Mouse (Mus musculus) midbrain, embryonic 16.5 days (tissue): ENCODE measurements around the gene Znfx1. TPM values are rescaled to one million over a fixed set of nuclear protein-coding genes. Genes with fewer than 3 reads are reported as not detected.

Experiments used
- ATAC-seq: fragments of 200-750 bp; cut with Nextera tagmentation; 2 replicates; pipeline ENCODE4 v1.8.0; 2017; ENCODE audit warnings: moderate TSS enrichment
- H3K27ac ChIP-seq: fragments of 300-500 bp; sonication (generic); 2 replicates; pipeline ENCODE4 v1.5.1; 2014; ENCODE audit warnings: mild to moderate bottlenecking, low read length, mixed read lengths
- H3K27me3 ChIP-seq: fragments of 300-500 bp; sonication (generic); 2 replicates; pipeline ENCODE4 v1.6.1; 2014; ENCODE audit warnings: low read depth, low read length, mixed read lengths; ENCODE audit not compliant: control insufficient read depth, insufficient read depth
- H3K36me3 ChIP-seq: fragments of 300-500 bp; sonication (generic); 2 replicates; pipeline ENCODE4 v1.6.1; 2014; ENCODE audit warnings: mild to moderate bottlenecking, low read length, moderate library complexity, mixed read lengths; ENCODE audit not compliant: control insufficient read depth, insufficient read depth
- H3K4me1 ChIP-seq: fragments of 300-500 bp; sonication (generic); 2 replicates; pipeline ENCODE4 v1.6.1; 2014; ENCODE audit warnings: mild to moderate bottlenecking, low read length, mixed read lengths; ENCODE audit not compliant: control insufficient read depth, insufficient read depth
- H3K4me2 ChIP-seq: fragments of 300-500 bp; sonication (generic); 2 replicates; pipeline ENCODE4 v1.6.1; 2014; ENCODE audit warnings: mild to moderate bottlenecking, low read length, mixed read lengths
- H3K4me3 ChIP-seq: fragments of 300-500 bp; sonication (generic); 2 replicates; pipeline ENCODE4 v1.5.1; 2014; ENCODE audit warnings: low read depth, mild to moderate bottlenecking, low read length, moderate library complexity, mixed read lengths
- H3K9ac ChIP-seq: fragments of 300-500 bp; sonication (generic); 2 replicates; pipeline ENCODE4 v1.6.1; 2014; ENCODE audit warnings: low read depth, low read length, mixed read lengths
- H3K9me3 ChIP-seq: fragments of 300-500 bp; sonication (generic); replicated peaks from 2 replicates; pipeline ENCODE4 v1.6.1; 2014; ENCODE audit warnings: mild to moderate bottlenecking, low read length, mixed read lengths; ENCODE audit not compliant: control insufficient read depth, poor library complexity, severe bottlenecking
- WGBS: fragments of 180-500 bp; shearing (Covaris S2); extraction: QIAGEN DNeasy Blood & Tissue Kit; methylation state at CpG from one replicate; pipeline ENCODE4 v1.1.7; 2014; 5-methylcytosine and 5-hydroxymethylcytosine counted together
- polyA plus RNA-seq: library from polyadenylated mRNA; unstranded; fragments of >200 nt; fragmentation: Nextera tagmentation; extraction: Ambion mirVana; gene quantifications from 2 replicates; pipeline ENCODE4 v1.2.1, GENCODE M21; 2015

Znfx1 gene
- polyA plus RNA-seq, 1 experiment from 2014 or later, result 6.2 TPM

- 0 out of 2 replicates have a peak, but pooled peaks cover under 1% of the 10 kb centered on the region for H3K4me1 ChIP-seq
- H3K36me3 ChIP-seq, result no peaks in the 10 kb centered on the region
- H3K9me3 ChIP-seq, result no peaks in the 10 kb centered on the region
- no peak overlapping the region for H3K4me2 ChIP-seq
- no peak overlapping the region for H3K9ac ChIP-seq
- no peak for ATAC-seq
- H3K27ac ChIP-seq, result no peak overlapping the region
- H3K4me3 ChIP-seq, result no peak overlapping the region
- WGBS, result 90% methylated on average over 5 of the region's 5 CpGs
- H3K27me3 ChIP-seq, result no peaks in the 10 kb centered on the region
Observed at GRCm38 (mm10) chr2:167086836-167087235, 24.0 kb upstream of the Znfx1 start.

DNA sequence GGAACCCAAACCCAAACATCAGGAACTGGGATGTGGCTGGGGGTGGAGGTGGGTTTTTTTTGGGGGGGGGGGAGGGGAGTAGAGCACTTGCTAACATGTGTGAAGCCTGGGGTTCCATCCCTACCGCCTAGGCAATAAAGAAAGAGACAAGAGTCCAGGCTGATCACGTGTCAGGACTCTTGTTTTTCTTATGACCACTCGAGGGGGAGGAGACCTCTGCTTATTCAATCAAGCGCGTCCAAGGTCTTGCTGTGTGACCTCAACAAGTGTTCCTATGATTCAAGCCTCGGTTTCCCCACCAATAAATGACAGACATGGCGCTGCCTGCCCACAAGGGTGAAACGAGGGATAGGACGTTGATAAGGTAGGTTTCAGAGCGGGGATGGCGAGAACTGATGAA is 23.3 kb upstream of the Znfx1 start:
- Histone ChIP-seq H3K4me1 (0 out of 2 replicates have a peak, but pooled peaks cover 5% of the 10 kb centered on the region), H3K9ac (no peak overlapping the region), H3K27me3 (no peaks in the 10 kb centered on the region), H3K4me2 (no peak overlapping the region), H3K36me3 (no peaks in the 10 kb centered on the region), H3K9me3 (no peaks in the 10 kb centered on the region), H3K4me3 (no peak overlapping the region), H3K27ac (no peak overlapping the region)
- no peak for ATAC-seq
- 75% methylated on average over 11 of the region's 11 CpGs for WGBS

GRCm38 (mm10) chr2:167081639-167082038 is 18.8 kb upstream of the Znfx1 start:
- H3K9me3 ChIP-seq, result no peaks in the 10 kb centered on the region
- ATAC-seq, result peak; percentile 76
- H3K36me3 ChIP-seq, result no peaks in the 10 kb centered on the region
- H3K4me1 ChIP-seq, result peaks cover 12% of the 10 kb centered on the region; the same call in 1 of the 2 replicates
- no peak overlapping the region for H3K9ac ChIP-seq
- 30% methylated on average over 4 of the region's 4 CpGs for WGBS
- H3K4me2 ChIP-seq, result no peak overlapping the region
- H3K27ac ChIP-seq, result no peak overlapping the region
- H3K27me3 ChIP-seq, result no peaks in the 10 kb centered on the region
- no peak overlapping the region for H3K4me3 ChIP-seq

- H3K36me3 ChIP-seq, result no peaks in the 10 kb centered on the region
- no peaks in the 10 kb centered on the region for H3K27me3 ChIP-seq
- H3K9ac ChIP-seq, result no peak overlapping the region
- H3K4me3 ChIP-seq, result no peak overlapping the region
- H3K9me3 ChIP-seq, result no peaks in the 10 kb centered on the region
- H3K4me2 ChIP-seq, result no peak overlapping the region
- 56% methylated on average over 6 of the region's 6 CpGs for WGBS
- ATAC-seq, result no peak
- no peak overlapping the region for H3K27ac ChIP-seq
- peaks cover 12% of the 10 kb centered on the region; the same call in 1 of the 2 replicates for H3K4me1 ChIP-seq
Observed at GRCm38 (mm10) chr2:167081135-167081534, 18.3 kb upstream of the Znfx1 start.

GRCm38 (mm10) chr2:167080387-167080786 is 17.6 kb upstream of the Znfx1 start:
- ATAC-seq, result no peak
- no peaks in the 10 kb centered on the region for H3K9me3 ChIP-seq
- 87% methylated on average over 3 of the region's 3 CpGs for WGBS
- H3K36me3 ChIP-seq, result no peaks in the 10 kb centered on the region
- no peak overlapping the region for H3K27ac ChIP-seq
- H3K27me3 ChIP-seq, result no peaks in the 10 kb centered on the region
- H3K4me1 ChIP-seq, result peaks cover 12% of the 10 kb centered on the region; the same call in 1 of the 2 replicates
- H3K4me2 ChIP-seq, result no peak overlapping the region
- no peak overlapping the region for H3K4me3 ChIP-seq
- H3K9ac ChIP-seq, result no peak overlapping the region

DNA sequence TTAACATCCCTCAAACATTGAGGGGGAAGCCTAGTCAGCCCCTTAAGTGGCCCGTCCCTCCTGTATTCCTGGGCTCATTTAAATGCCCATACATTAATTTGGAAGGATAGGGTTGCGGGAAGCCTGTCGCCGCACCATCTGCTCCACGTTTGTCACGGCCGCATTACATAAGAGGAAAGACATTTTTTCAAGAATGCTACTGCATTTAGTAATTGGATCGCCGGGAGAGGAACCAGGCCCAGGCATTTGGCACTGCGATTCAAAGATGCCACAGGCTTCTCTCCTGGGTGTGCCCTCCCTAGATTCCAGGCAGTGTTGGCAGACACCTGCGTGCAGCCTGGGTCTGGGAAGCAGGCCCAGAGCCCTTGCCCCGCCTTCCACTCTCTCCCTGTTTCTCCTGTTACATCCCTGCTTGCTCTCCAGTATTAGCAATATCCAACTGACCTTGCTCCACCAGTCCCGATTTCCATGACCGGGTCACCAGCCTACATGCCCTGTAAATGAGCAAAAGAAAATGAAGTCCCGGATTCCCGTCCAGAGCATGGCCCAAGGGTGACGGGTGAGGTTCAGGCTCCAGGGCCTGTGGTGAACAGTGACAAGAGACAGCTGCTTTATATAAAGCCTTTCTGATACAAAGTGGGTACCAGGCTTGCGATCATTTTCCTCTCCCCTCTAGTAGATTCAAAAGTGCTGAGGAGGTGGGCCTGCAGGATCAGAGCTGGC is 16.9 kb upstream of the Znfx1 start:
- Histone ChIP-seq H3K27me3 (no peaks in the 10 kb centered on the region), H3K9me3 (no peaks in the 10 kb centered on the region), H3K36me3 (no peaks in the 10 kb centered on the region), H3K4me3 (no peak overlapping the region), H3K27ac (peak overlapping the region; percentile 21; the same call in 1 of the 2 replicates), H3K4me2 (no peak overlapping the region), H3K9ac (peak overlapping the region; percentile 18; the same call in 1 of the 2 replicates), H3K4me1 (peaks cover 12% of the 10 kb centered on the region; the same call in 1 of the 2 replicates)
- WGBS, result 35% methylated on average over 18 of the region's 18 CpGs
- ATAC-seq, result no peak

DNA sequence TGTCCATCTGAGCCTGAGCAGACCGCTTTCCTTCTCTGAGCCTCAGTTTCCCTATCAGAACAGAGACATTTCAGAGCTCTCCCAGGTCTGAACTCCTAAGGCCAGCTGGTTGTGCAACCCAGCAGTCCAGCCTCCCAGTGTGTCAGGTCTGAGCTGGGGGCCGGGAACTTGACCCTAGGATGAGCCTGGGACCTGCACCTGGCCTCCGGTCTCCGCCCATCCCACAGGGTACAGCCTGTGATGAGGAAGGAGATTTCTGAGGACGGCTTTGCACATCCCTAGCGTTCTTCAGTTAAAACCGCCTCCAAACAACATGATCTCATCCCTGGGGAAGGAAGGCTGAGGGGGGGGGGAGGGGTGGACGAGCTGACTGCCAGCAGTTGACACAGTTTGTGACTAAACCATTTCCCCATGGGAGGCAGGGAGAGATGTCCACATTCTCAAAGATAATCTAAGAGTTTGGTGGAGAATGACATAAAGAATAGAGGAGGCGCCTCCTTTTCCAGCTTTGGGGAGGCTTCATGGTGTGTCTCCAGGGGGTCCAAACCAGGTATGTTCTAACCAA is 16.2 kb upstream of the Znfx1 start:
- Histone ChIP-seq H3K36me3 (no peaks in the 10 kb centered on the region), H3K27ac (no peak overlapping the region), H3K4me2 (no peak overlapping the region), H3K4me3 (no peak overlapping the region), H3K9me3 (no peaks in the 10 kb centered on the region), H3K4me1 (peaks cover 12% of the 10 kb centered on the region; the same call in 1 of the 2 replicates), H3K27me3 (no peaks in the 10 kb centered on the region), H3K9ac (no peak overlapping the region)
- no peak for ATAC-seq
- WGBS, result 46% methylated on average over 9 of the region's 9 CpGs

DNA sequence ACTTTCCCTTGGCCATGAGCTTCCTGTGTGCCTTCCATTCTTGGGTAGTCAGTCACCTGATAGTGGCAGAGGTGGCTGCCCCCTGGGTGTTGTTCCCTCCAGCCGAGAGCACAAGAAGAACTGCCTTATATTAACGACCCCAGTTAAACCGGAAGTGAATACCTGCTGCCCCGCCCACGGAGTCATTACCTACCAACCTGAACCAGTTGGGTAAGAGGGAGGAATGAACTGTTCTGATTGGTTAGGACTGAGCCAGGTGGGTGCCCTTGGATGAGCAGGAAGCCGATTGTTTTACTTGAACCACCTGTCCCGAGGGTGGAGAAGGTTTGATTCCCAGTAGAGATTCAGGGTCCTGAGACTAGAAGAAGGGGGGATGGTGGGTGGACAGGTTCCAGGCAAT is 15.7 kb upstream of the Znfx1 start:
- Histone ChIP-seq H3K9me3 (no peaks in the 10 kb centered on the region), H3K9ac (no peak overlapping the region), H3K4me2 (no peak overlapping the region), H3K4me3 (no peak overlapping the region), H3K36me3 (no peaks in the 10 kb centered on the region), H3K27ac (no peak overlapping the region), H3K4me1 (peaks cover 12% of the 10 kb centered on the region; the same call in 1 of the 2 replicates), H3K27me3 (no peaks in the 10 kb centered on the region)
- 52% methylated on average over 7 of the region's 7 CpGs for WGBS
- ATAC-seq, result no peak
